Mouse (Mus musculus): ENCODE data around the gene Mtg1. TPM values are rescaled to one million over a fixed set of nuclear protein-coding genes. Genes with fewer than 3 reads are reported as not detected.
"Not testable (repeated sequence)": the region's sequence is repeated elsewhere in the genome, so short reads cannot be mapped to it uniquely, and the experiment has no call there.

Gene Mtg1
- total RNA-seq, 2 experiments from 2014 or later: 21.8 to 23.6 TPM

- no peak for DNase-seq (ENCODE audit: low spot score in 2 of 2)
Measured at GRCm38 (mm10) chr7:140126022-140126350, 11.4 kb upstream of the Mtg1 start.

- DNase-seq (ENCODE audit: low spot score in 2 of 2): no peak
Measured at GRCm38 (mm10) chr7:140126934-140127333, 10.4 kb upstream of the Mtg1 start.

- no peak for DNase-seq (ENCODE audit: low spot score in 2 of 2)
Measured at GRCm38 (mm10) chr7:140127911-140128310, 9.5 kb upstream of the Mtg1 start.

- not testable (repeated sequence) for DNase-seq (ENCODE audit: low spot score in 2 of 2)
Measured at GRCm38 (mm10) chr7:140132184-140132583, 5.2 kb upstream of the Mtg1 start.

GRCm38 (mm10) chr7:140134033-140134432 lies 3.3 kb upstream of the Mtg1 start:
- not testable (repeated sequence) for DNase-seq (ENCODE audit: low spot score in 2 of 2)

- DNase-seq (ENCODE audit: low spot score in 2 of 2): no peak
Measured at GRCm38 (mm10) chr7:140135106-140135770, 2.1 kb upstream of the Mtg1 start.

GRCm38 (mm10) chr7:140138021-140138310 lies 602 bp downstream of the Mtg1 start:
- DNase-seq (ENCODE audit: low spot score in 2 of 2): no peak

- DNase-seq (ENCODE audit: low spot score in 2 of 2): no peak
Measured at GRCm38 (mm10) chr7:140141350-140141749, 4.0 kb downstream of the Mtg1 start.

- DNase-seq (ENCODE audit: low spot score in 2 of 2): no peak
Measured at GRCm38 (mm10) chr7:140144550-140144949, 7.2 kb downstream of the Mtg1 start.

GRCm38 (mm10) chr7:140153383-140153782 lies 16.0 kb downstream of the Mtg1 start:
- peak in 1 of 2 experiments; percentile 53 for DNase-seq (ENCODE audit: low spot score in 2 of 2)

GRCm38 (mm10) chr7:140153829-140154217 lies 16.5 kb downstream of the Mtg1 start:
- no peak for DNase-seq (ENCODE audit: low spot score in 2 of 2)

GRCm38 (mm10) chr7:140154218-140154927 lies 17.0 kb downstream of the Mtg1 start, which contains the start of gene Sprn:
Gene Sprn, minus strand, starts transcription at chr7:140154877.
- DNase-seq (ENCODE audit: low spot score in 2 of 2): peak; percentile 64 to 73

- DNase-seq (ENCODE audit: low spot score in 2 of 2): no peak
Measured at GRCm38 (mm10) chr7:140160363-140160762, 23.0 kb downstream of the Mtg1 start.

GRCm38 (mm10) chr7:140164664-140165063 lies 27.3 kb downstream of the Mtg1 start, which contains the start of gene Olfr522:
Gene Olfr522, minus strand, starts transcription at chr7:140164764.
- no peak for DNase-seq (ENCODE audit: low spot score in 2 of 2)

GRCm38 (mm10) chr7:140167950-140168349 lies 30.6 kb downstream of the Mtg1 start:
- DNase-seq (ENCODE audit: low spot score in 2 of 2): no peak

GRCm38 (mm10) chr7:140169386-140169785 lies 32.0 kb downstream of the Mtg1 start:
- no peak for DNase-seq (ENCODE audit: low spot score in 2 of 2)

- DNase-seq (ENCODE audit: low spot score in 2 of 2): no peak
Measured at GRCm38 (mm10) chr7:140170863-140171262, 33.5 kb downstream of the Mtg1 start.

GRCm38 (mm10) chr7:140172936-140173335 lies 35.6 kb downstream of the Mtg1 start, which contains the start of gene Olfr523:
Gene Olfr523, plus strand, starts transcription at chr7:140173217.
- no peak for DNase-seq (ENCODE audit: low spot score in 2 of 2)

GRCm38 (mm10) chr7:140179176-140179575 lies 41.8 kb downstream of the Mtg1 start:
- no peak for DNase-seq (ENCODE audit: low spot score in 2 of 2)

- no peak for DNase-seq (ENCODE audit: low spot score in 2 of 2)
Measured at GRCm38 (mm10) chr7:140180692-140181091, 43.3 kb downstream of the Mtg1 start.

- no peak for DNase-seq (ENCODE audit: low spot score in 2 of 2)
Measured at GRCm38 (mm10) chr7:140184206-140184605, 46.8 kb downstream of the Mtg1 start.
